Mouse (Mus musculus): ENCODE data around the gene Tspan5. TPM values are rescaled to one million over a fixed set of nuclear protein-coding genes. Genes with fewer than 3 reads are reported as not detected.

Tspan5 gene
- polyA plus RNA-seq, 2 experiments = 38.8 to 44.8 TPM

- WGBS = 57% methylated on average over 9 of the region's 9 CpGs
- TF ChIP-seq POLR2A (IDR thresholded peaks at IDR 0.05; ENCODE audit: borderline replicate concordance, extremely low read depth, insufficient read depth, insufficient read length) = no peak
- Histone ChIP-seq H3K9me3 (ENCODE audit: control insufficient read depth, low read length) (no peaks in the 10 kb centered on the region), H3K9ac (ENCODE audit: low read depth, low read length, severe bottlenecking) (no peak overlapping the region), H3K27ac (replicated peaks; ENCODE audit: low read depth, low read length) (no peak overlapping the region), H3K36me3 (ENCODE audit: control insufficient read depth, insufficient read depth, low read length) (peaks cover 54% of the 10 kb centered on the region), H3K27me3 (ENCODE audit: control insufficient read depth, insufficient read depth, low read length) (no peaks in the 10 kb centered on the region), H3K4me1 (ENCODE audit: control insufficient read depth, insufficient read depth, low read length) (no peaks in the 10 kb centered on the region), H3K4me3 (replicated peaks; ENCODE audit: low read length) (no peak overlapping the region), H3K4me2 (replicated peaks; ENCODE audit: low read depth, low read length, severe bottlenecking) (no peak overlapping the region)
- peak; percentile 28 for DNase-seq (ENCODE audit: low spot score)
- ATAC-seq (ENCODE audit: low FRiP score, low read depth) = peak; percentile 68
Measured at GRCm38 (mm10) chr3:138941604-138942003, 199.6 kb downstream of the Tspan5 start.

DNA sequence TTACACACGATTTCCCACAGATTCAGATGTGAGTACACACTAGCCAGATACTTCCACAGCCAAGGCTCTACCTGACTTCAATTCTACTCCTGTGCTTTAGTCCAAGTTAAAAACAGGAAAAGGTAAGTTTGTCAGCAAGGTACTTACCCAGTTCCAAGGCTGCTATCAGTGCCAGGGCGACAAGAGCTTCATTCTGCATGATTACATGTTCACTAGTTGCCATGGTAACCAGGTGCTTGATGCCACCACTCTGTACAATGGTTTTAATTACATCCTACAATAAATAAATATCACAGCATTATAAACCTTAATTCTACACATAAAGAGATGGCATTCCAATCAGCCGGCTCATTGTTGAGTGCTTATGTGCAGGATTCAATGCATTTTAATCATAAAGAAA lies 203.5 kb downstream of the Tspan5 start:
- Histone ChIP-seq H3K9ac (ENCODE audit: low read depth, low read length, severe bottlenecking) (no peak overlapping the region), H3K9me3 (ENCODE audit: control insufficient read depth, low read length) (no peaks in the 10 kb centered on the region), H3K4me3 (replicated peaks; ENCODE audit: low read length) (no peak overlapping the region), H3K4me2 (replicated peaks; ENCODE audit: low read depth, low read length, severe bottlenecking) (no peak overlapping the region), H3K27ac (replicated peaks; ENCODE audit: low read depth, low read length) (no peak overlapping the region), H3K27me3 (ENCODE audit: control insufficient read depth, insufficient read depth, low read length) (no peaks in the 10 kb centered on the region), H3K36me3 (ENCODE audit: control insufficient read depth, insufficient read depth, low read length) (peaks cover 31% of the 10 kb centered on the region), H3K4me1 (ENCODE audit: control insufficient read depth, insufficient read depth, low read length) (no peaks in the 10 kb centered on the region)
- no peak for TF ChIP-seq POLR2A (IDR thresholded peaks at IDR 0.05; ENCODE audit: borderline replicate concordance, extremely low read depth, insufficient read depth, insufficient read length)
- ATAC-seq (ENCODE audit: low FRiP score, low read depth) (no peak), DNase-seq (ENCODE audit: low spot score) (no peak)
- WGBS = 92% methylated on average over 3 of the region's 3 CpGs

DNA sequence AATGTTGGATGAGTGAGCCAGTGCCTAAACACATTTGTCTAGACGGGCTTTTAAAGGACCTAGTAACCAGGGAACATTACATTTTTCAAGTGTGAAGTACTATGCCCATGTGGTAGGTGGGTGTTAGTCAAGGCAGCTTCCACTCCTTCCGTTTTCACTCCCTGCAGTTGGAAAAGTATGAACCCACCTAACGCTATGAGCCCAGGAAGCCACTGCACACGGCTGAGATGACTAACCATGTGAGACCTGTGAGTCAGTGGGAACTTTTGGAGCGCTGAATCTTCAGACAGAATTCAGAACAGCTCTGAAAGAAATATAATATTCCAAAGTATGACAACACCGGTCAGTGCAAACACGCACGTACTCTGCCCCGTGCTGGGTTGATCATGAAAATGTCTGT lies 207.1 kb downstream of the Tspan5 start:
- 93% methylated on average over 9 of the region's 9 CpGs for WGBS
- no peak for DNase-seq (ENCODE audit: low spot score)

GRCm38 (mm10) chr3:138955220-138955619 lies 213.2 kb downstream of the Tspan5 start:
- DNase-seq (ENCODE audit: low spot score) = no peak
- Histone ChIP-seq H3K9ac (ENCODE audit: low read depth, low read length, severe bottlenecking) (no peak overlapping the region), H3K4me2 (replicated peaks; ENCODE audit: low read depth, low read length, severe bottlenecking) (no peak overlapping the region), H3K4me3 (replicated peaks; ENCODE audit: low read length) (no peak overlapping the region), H3K9me3 (ENCODE audit: control insufficient read depth, low read length) (no peaks in the 10 kb centered on the region), H3K27ac (replicated peaks; ENCODE audit: low read depth, low read length) (no peak overlapping the region), H3K27me3 (ENCODE audit: control insufficient read depth, insufficient read depth, low read length) (no peaks in the 10 kb centered on the region), H3K36me3 (ENCODE audit: control insufficient read depth, insufficient read depth, low read length) (peaks cover 38% of the 10 kb centered on the region), H3K4me1 (ENCODE audit: control insufficient read depth, insufficient read depth, low read length) (no peaks in the 10 kb centered on the region)
- no peak for ATAC-seq (ENCODE audit: low FRiP score, low read depth)
- TF ChIP-seq POLR2A (IDR thresholded peaks at IDR 0.05; ENCODE audit: borderline replicate concordance, extremely low read depth, insufficient read depth, insufficient read length) = no peak
- 92% methylated on average over 7 of the region's 7 CpGs for WGBS

More for the DNA sequence above, 207.1 kb downstream of the Tspan5 start:
- Histone ChIP-seq H3K27ac (replicated peaks; ENCODE audit: low read depth, low read length) (no peak overlapping the region), H3K27me3 (ENCODE audit: control insufficient read depth, insufficient read depth, low read length) (no peaks in the 10 kb centered on the region), H3K9ac (ENCODE audit: low read depth, low read length, severe bottlenecking) (no peak overlapping the region), H3K9me3 (ENCODE audit: control insufficient read depth, low read length) (no peaks in the 10 kb centered on the region), H3K4me1 (ENCODE audit: control insufficient read depth, insufficient read depth, low read length) (no peaks in the 10 kb centered on the region), H3K4me3 (replicated peaks; ENCODE audit: low read length) (no peak overlapping the region), H3K36me3 (ENCODE audit: control insufficient read depth, insufficient read depth, low read length) (peaks cover 30% of the 10 kb centered on the region), H3K4me2 (replicated peaks; ENCODE audit: low read depth, low read length, severe bottlenecking) (no peak overlapping the region)
- ATAC-seq (ENCODE audit: low FRiP score, low read depth) = no peak
- no peak for TF ChIP-seq POLR2A (IDR thresholded peaks at IDR 0.05; ENCODE audit: borderline replicate concordance, extremely low read depth, insufficient read depth, insufficient read length)

Other genes starting within 250 kb of the Tspan5 start
- gene Eif4e, start 216.0 kb upstream of the Tspan5 start, polyA plus RNA-seq (2012; rRNA removed) = 160 and 205 TPM in 2 replicates
- 327 and 331 TPM in 2 replicates for gene Eif4e, start 216.0 kb upstream of the Tspan5 start, polyA plus RNA-seq (2014; fragmentation: Nextera tagmentation; extraction: Ambion mirVana)